Mouse (Mus musculus): ENCODE data around the gene Btbd11. TPM values are rescaled to one million over a fixed set of nuclear protein-coding genes. Genes with fewer than 3 reads are reported as not detected.
"Not testable (repeated sequence)": the region's sequence is repeated elsewhere in the genome, so short reads cannot be mapped to it uniquely, and the experiment has no call there.

Btbd11 gene
- total RNA-seq, 2 experiments from 2014 or later: 19.1 to 20.0 TPM

GRCm38 (mm10) chr10:85694429-85694828, 307.8 kb downstream of the Btbd11 start:
- DNase-seq: not testable (repeated sequence)

- no peak for DNase-seq
Measured at GRCm38 (mm10) chr10:85699721-85700120, 313.1 kb downstream of the Btbd11 start.

- DNase-seq: not testable (repeated sequence)
Measured at GRCm38 (mm10) chr10:85709790-85710189, 323.2 kb downstream of the Btbd11 start.

Other genes starting within 250 kb of the Btbd11 start
- 10 to 100 TPM; 13.4 TPM for gene Cry1, start 201.8 kb upstream of the Btbd11 start, total RNA-seq (2021)